Mouse (Mus musculus) gastrocnemius, postnatal 14 days (tissue): ENCODE results near the gene Olfr691. TPM values are rescaled to one million over a fixed set of nuclear protein-coding genes. Genes with fewer than 3 reads are reported as not detected.

Experiments
- total RNA-seq, 2 experiments: library from RNA; stranded (reverse); gene quantifications; 2 replicates each; pipeline ENCODE4 v1.2.3; 2021

Olfr691 gene
- total RNA-seq, 2 experiments from 2014 or later = not detected

Other genes starting within 250 kb of the Olfr691 start
- gene Olfr680-ps1, start 249.5 kb downstream of the Olfr691 start, total RNA-seq = not detected
- not detected for gene Olfr681, start 225.4 kb downstream of the Olfr691 start, total RNA-seq
- not detected for gene Olfr683, start 195.3 kb downstream of the Olfr691 start, total RNA-seq
- not detected for gene Olfr684, start 178.6 kb downstream of the Olfr691 start, total RNA-seq
- gene Olfr685, start 156.3 kb downstream of the Olfr691 start, total RNA-seq = not detected
- gene Olfr686, start 134.8 kb downstream of the Olfr691 start, total RNA-seq = not detected
- gene Olfr688, start 54.2 kb downstream of the Olfr691 start, total RNA-seq = not detected
- not detected for gene Olfr689, start 31.1 kb downstream of the Olfr691 start, total RNA-seq
- gene Olfr690, start 8.2 kb downstream of the Olfr691 start, total RNA-seq = not detected
- not detected for gene Olfr692, start 26.0 kb upstream of the Olfr691 start, total RNA-seq
- not detected for gene Gm5901, start 32.8 kb upstream of the Olfr691 start, total RNA-seq
- 10 to 100 TPM in 1 of 2 experiments, 1 to 10 TPM in 1; 9.6 to 12.2 TPM for gene Fam160a2, start 57.8 kb upstream of the Olfr691 start, total RNA-seq
- gene Cnga4, start 62.3 kb upstream of the Olfr691 start, total RNA-seq = not detected
- gene Cckbr, start 83.5 kb upstream of the Olfr691 start, total RNA-seq = not detected
- 10 to 100 TPM; 27.7 to 33.5 TPM for gene Cavin3, start 140.0 kb upstream of the Olfr691 start, total RNA-seq
- gene Smpd1, start 212.1 kb upstream of the Olfr691 start, total RNA-seq = 10 to 100 TPM; 43.7 to 44.1 TPM
- 10 to 100 TPM in 1 of 2 experiments, 1 to 10 TPM in 1; 8.9 to 10.1 TPM for gene Apbb1, start 239.4 kb upstream of the Olfr691 start, total RNA-seq